Mouse (Mus musculus) spleen, postnatal 14 days (tissue): ENCODE measurements around the gene Galr3.

Experiments
- DNase-seq, 2 experiments: peaks; one replicate each; pipeline ENCODE4 v3.0.0; 2021 to 2022; ENCODE audit warnings: low spot score in 2 of 2

Galr3 gene

DNA sequence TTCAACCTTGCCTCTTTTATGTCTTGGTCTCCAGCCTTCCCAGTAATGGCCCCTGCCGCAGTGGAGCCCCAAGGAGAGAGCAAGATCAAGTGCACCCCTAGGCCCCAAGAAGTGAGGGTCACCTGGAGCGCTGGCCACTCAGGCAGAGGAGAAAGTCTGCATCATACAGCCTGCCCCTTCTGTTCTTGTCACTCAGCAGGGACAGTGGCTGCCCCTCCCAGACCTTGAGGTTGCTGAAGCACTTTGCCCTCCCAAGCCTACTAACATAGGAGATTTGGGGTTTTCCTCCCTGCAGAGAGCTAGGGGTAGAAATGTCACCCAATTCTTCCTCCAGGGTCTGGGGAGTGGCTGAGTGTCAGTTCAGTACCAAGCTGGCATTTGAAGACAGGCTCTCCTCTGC is 10.7 kb downstream of the Galr3 start:
- DNase-seq = no peak

DNA sequence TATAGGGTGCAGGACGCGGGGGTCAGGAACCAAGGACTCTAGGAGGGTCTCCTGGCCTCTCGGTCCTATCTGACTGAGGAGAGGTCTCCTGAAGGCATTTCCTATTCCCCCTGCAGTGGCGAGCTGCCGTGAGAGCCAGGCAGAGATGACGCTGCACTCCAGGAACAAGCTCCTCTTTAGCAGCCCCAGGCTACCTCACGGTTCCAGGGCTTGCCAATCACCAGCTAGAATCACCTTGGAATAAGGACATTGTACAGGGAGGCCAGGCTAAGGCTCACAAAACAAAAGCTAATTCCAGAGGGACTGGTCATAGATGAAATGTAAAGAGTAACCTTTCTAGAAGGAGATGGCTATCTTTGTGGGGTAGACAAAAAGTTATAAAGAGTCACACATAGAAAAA is 14.9 kb downstream of the Galr3 start:
- no peak for DNase-seq

GRCm38 (mm10) chr15:79057850-79058249 is 16.2 kb downstream of the Galr3 start:
- no peak for DNase-seq

GRCm38 (mm10) chr15:79060887-79061565 is 19.3 kb downstream of the Galr3 start:
- no peak for DNase-seq

DNA sequence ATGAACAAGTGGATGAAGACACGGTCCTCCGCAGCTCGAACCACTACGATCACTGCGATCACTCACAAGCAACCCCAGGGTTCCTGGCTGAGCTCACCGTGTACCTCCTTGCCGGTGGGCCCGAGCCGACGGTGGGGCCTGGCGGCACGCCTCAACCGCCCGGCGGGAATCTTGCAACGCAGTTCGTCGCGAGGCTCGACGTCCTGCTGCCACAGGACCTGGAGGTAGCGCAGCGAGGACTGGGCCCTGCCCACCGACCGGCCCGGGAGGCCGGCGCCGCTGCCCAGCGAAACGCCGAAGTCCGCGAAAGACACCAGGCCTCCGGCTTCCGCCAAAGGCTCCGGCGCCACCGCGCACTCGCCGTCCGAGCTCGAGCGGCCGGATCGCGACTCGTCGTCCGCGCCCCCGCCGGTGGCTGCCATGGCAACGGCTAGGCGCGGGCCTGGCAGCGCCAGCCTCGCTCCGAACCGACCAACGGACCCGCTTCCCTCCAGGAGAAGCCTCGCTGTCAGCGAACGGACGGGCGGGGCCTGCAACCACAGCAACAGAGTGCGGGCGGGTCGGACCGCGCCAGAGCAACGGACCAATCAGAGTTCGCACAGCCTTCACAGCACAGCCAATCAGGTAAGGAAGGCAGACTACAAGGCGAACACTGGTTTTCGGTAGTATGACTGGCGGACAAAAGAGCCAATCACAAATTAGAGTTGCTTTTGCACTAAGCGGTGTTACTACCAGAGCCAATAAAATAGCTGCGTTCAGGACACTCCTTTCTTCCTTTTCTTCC is 20.9 kb downstream of the Galr3 start, which contains the start of gene Ankrd54:
Gene Ankrd54 (minus strand): TSS at position 518 of the 784 bp plus-strand sequence.
- peak; percentile 90 to 94 for DNase-seq

GRCm38 (mm10) chr15:79063160-79063740 is 21.6 kb downstream of the Galr3 start:
- DNase-seq = no peak

DNA sequence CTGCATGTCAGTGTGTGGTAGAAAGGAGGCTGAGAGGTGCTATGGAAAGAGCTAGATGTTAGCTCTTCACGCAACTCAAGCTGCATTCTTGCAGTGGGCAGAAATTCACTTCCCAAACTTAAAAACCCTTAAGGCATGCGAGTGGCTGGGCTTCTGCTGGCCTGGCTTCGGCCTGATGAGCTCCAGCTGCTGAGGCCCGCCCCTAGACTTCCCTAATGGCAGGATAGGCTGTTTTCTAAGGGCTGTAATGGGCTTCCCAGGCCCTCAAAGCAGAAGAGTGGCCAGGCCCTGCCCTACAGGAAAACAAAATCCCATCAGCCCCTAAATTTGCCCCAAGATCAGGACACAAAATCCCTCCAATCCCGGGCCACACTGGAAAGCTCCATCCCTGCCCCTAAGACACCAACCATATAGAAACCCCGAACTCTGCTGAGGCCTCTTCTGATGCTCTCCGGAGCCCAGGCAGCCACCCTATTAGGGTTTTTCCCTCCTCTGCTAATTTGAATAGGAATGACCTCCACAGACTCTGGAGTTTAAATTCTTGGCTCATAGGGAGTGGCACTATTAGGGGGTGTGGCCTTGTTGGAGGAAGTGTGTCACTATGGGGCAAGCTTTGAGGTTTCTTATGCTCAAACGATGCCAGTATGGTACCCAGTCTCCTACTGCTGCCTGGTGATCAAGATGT is 23.5 kb downstream of the Galr3 start:
- no peak for DNase-seq

DNA sequence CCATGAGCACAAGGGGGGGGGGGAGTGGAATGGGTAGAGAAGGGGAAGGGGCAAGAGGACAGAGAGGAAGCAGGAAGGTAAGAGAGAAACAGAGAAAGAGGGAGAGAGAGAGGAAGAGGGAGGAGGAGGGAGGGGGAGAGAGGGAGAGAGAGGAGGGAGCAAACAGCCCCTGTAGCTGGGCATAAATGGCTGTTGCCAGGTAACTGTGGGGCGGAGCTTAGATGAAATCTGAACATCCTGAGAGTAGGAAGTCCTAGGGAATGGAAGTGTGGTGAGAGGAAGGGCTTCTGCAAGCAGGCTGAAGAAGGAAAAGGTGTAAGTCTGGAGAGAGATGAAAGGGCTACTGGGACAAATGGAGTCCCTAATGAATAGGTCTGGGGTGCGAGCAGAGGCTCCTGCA is 24.6 kb downstream of the Galr3 start:
- DNase-seq = no peak

DNA sequence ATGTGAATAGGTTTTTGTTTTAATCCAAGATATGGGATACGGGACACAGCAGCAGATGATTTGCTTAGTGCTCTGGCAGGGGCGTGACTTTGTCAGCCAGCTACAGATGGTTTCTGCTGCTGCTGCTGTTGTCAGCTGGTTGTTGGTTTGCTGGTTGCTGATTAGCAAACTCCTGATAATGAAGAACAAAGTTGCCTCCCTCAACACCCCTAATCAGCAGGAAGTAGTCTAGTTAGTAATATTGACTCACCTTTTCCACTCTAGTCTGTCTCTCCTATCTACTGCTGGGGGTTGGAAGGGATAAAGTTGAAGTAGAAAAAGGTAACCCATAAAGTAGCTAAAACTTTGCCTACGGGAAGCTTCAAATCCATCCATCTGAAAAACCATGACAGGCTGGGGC is 25.9 kb downstream of the Galr3 start:
- DNase-seq = no peak

- no peak for DNase-seq
Measured at GRCm38 (mm10) chr15:79068416-79068815, 26.7 kb downstream of the Galr3 start.

- DNase-seq = peak in 1 of 2 experiments; percentile 28
Measured at GRCm38 (mm10) chr15:79071117-79072039, 29.7 kb downstream of the Galr3 start.

DNA sequence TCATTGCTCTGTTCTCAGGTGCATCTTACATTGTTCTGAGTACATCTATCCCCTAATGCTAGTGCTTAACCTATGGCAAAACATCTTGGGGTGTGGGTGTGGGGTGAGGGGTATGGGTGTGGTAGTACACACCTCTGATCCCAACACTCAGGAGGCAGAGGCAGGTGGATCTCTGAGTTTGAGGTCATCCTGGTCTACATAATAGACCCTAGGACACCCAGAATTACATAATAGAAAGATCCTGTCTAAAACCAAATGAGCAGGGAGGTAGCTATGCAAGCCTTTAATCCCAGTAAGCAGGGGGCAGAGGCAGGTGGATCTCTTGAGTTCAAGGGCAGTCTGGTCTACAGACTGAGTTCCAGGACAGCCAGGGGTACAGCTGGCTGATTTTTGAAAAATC is 32.1 kb downstream of the Galr3 start:
- DNase-seq = no peak

- DNase-seq = no peak
Measured at GRCm38 (mm10) chr15:79074446-79074845, 32.8 kb downstream of the Galr3 start.

- peak; percentile 69 to 82 for DNase-seq
Measured at GRCm38 (mm10) chr15:79074913-79075532, 33.3 kb downstream of the Galr3 start, which contains the start of gene Eif3l. TSS of gene Eif3l (plus strand) at chr15:79075179.

DNA sequence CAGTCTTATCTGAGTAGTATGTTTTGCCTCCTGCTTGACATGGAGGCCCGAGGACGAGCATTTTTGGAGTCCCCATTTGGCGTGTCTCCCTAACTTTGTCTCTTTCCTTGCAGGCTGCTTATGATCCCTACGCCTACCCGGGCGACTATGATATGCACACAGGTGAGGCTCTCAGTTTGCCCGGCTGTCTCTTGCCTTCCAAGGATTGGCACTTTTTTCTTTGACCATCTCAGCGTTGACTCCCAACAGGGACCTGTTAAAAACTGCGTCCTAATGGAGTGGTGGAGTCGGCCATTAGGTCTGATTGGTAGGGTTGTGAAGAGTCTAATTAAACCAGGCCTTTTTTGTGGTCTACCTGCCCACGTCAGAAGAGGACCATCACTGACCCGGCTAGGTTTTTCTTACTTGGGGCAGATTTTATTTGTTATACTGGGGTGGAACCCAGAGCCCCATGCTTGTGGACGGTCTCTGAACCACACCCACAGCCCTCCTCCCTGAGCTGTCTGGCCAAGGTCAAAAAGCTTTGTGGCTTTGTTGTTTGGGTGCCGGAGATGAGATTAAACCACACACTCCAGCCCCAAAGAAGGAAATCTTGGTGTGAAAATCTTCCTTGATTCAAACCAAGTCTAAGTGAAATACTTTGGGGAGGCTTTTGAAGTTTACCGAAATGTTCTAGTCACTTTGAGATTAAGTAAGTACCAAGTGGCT is 34.1 kb downstream of the Galr3 start:
- DNase-seq = no peak

GRCm38 (mm10) chr15:79079567-79079966 is 37.9 kb downstream of the Galr3 start:
- DNase-seq = no peak

- DNase-seq = no peak
Measured at GRCm38 (mm10) chr15:79092284-79092683, 50.6 kb downstream of the Galr3 start.
